Mouse (Mus musculus): ENCODE data around the gene Sept11.

The Sept11 gene

DNA sequence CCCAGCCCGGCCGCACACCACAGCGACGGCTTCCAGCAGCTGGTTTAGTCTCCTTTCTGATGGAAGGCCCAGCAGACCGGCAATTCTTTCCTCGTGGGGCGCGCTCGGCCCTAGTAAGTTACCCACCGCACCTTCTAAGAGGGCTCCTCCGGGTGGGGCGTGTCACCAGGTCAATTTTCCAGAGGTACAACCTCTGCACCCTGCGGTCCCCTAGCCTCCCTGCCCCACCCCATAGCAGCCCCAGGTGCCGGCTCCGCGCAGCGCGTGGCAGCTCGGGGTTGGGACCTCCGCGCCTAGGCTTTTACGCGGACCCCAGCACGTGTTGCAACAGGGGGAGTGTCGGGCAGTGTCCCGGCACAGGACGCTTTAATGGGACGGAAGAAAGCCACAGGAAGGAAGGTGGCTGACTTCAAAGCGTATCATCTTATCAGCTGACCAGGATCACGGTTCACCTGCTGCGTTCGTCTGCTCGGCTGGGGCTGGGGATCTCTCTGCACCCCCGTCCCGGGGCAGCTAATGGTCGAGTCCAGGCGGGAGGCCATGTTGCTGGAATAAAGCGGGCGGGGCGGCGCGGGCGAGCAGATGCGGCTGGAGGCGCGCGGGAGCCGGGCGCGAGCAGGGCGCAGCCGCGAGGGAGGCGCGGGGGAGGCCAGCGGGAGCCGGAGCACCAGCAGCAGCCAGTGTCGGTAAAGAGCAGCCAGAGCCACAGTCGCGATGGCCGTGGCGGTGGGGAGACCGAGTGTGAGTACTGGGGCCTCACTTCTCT lies at the start of gene Sept11:
Gene Sept11, plus strand, starts transcription at position 581 of the 766 bp plus-strand sequence.
- peak; percentile 74 for DNase-seq (ENCODE audit: low read depth, low spot score)

DNA sequence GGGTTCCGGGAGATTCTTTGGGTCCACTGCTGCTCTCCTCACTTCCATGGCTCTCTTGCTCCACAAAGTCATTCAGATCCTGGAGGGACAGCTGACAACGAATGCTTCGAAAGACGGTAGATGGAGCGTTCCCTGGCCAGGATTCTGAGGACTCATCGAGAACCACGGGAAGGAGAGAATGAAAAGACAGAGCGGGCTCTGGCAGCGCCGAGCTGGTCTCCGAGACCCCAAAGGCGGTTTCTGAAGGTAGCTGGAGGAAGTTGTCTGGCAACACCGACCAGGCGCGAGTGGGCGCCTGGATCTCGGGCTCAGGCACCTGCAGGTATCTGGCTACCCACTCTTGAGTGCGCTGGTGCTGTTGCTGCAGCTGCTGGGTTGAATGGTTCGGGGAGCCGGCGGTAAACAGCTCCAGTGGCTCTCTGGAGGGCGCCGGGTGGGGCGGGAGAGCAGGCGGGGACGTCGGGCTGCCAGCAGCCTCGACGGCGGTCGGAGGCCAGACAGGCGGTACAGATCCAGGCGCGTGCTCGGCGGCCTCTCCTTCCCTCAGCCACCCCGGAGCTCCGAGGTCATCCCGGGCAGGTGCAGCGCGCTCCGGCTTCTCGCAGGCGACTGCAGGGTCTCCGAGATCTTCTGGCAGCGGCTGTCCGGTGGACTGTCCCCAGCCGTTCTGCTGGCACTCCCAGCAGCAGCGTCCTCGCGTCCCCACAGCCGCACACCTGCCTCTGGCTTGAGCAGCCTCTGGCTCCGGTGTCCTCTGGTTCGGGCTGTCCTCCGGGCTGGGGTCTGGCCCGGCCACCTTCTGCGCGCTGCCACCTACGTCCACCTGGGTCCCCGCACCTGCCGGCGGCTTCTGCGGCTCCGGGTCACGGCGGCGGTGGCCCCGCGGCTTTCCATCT lies 49.3 kb upstream of the Sept11 start:
- no peak for DNase-seq (ENCODE audit: low read depth, low spot score)

DNA sequence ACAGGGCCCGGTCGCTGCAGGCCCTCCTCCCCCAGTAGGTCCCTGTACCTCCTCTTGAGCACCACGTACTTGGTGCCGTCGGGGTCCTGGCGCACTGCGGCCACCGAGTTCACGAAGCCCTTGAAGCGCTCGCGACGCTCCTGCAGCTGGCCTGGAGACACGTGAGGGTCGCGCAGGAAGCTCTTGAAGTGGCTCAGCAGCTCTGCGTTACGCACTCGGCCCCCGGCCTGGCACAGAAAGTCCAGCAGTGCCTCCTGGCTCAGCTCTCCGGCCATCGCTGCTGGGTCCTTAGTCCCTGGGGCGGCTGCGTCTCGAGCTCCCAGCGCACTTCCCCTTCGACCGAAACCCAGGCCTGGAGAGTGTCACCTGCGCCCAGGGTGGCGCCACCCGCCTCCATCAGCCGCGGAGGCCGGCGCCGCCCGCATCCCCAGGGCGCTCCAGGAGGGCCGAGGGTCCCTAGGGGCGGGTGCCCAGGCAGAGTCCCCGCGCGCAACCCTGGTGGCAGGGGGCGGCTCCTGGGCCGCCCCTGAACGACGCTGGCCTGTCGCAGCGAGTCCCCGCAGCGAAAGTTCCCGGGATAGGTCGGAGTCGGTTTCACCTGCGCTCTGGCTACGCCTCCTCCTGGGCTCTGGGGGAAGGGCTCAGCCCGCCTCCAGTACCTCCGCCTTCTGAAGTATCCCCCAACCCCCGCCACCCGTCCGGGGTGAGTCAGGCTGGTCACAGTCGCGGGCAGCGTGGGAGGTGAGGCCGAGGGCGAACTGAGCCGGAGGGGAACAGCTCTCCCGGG lies 48.5 kb upstream of the Sept11 start, which contains the start of gene Sowahb:
Gene Sowahb, minus strand, starts transcription at position 439 of the 787 bp plus-strand sequence.
- no peak for DNase-seq (ENCODE audit: low read depth, low spot score)

DNA sequence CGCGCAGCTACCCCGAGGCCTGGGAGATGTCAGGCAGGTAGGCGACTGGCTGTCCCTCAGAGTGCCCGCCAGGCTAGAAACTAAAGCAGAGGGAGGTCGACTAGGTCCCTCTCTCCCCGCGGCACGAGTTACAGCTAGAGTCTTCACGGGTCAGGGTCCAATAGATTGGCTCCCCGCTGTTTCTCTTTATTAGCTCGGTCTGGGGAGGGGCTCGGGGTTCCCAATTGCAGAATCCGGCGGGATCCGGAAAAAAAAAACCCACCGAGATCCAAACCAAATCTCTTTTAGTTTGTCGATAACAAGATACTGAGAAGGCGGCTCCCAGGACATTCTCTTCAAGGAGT lies 47.9 kb upstream of the Sept11 start:
- DNase-seq (ENCODE audit: low read depth, low spot score) = no peak

- DNase-seq (ENCODE audit: low read depth, low spot score) = no peak
Measured at GRCm38 (mm10) chr5:93046306-93046845, 46.9 kb upstream of the Sept11 start.

DNA sequence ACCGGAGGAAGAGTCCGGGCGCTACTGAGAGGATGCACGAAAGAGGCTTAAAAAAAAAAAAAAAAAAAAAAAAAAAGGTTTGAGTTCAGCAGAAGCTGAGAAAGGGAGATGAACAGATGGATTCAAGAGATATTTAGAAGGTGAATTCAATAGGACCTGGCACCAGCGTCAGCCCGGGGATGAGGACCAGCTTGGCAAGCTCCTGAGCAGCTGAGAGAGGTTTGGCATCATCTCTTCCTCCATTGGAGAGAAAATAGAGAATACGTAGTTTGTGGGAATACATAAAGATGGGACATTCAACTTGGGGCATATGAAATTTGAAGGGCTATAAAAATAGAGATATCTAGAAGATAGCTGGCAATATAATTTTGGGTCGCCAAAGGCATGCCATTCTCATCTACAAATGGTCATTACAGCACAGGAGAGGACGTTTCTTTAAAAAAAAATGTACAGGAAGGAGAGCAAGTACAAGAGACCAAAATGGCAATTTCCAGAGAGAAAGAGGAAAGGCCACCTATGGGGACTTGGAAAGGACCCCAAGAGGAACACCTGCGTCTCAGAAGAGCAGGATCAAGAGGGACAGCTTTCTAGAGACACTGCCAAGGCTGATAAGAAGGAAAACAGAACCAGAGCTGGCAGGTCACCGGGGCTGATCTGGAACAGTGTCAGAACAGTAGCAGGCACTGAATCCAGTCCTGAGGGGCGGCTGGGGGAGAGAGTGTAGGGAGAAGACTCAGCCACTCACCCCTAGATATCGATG lies 44.6 kb upstream of the Sept11 start:
- DNase-seq (ENCODE audit: low read depth, low spot score) = no peak

DNA sequence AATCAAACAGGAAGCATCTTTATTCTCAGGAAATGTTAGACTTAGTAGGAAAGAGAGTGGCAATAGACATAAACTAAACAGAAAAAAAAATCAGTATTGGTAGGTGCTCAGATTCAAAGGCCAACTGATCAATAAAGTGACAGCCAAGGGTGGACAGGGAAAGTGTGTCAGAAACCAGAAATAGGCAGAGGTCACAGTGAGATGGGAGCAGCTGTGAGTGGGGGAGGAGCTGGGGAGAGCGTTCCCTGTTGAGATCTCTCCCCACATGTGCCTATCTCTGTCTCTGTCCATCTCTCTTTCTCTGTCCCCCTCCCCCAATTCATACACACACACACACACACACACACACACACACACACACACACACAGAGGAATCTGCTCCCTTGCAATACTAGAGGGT lies 43.3 kb upstream of the Sept11 start:
- no peak for DNase-seq (ENCODE audit: low read depth, low spot score)

GRCm38 (mm10) chr5:93051041-93051440 lies 42.2 kb upstream of the Sept11 start:
- DNase-seq (ENCODE audit: low read depth, low spot score) = no peak

- no peak for DNase-seq (ENCODE audit: low read depth, low spot score)
Measured at GRCm38 (mm10) chr5:93051951-93052350, 41.3 kb upstream of the Sept11 start.

GRCm38 (mm10) chr5:93053606-93054397 lies 39.4 kb upstream of the Sept11 start:
- DNase-seq (ENCODE audit: low read depth, low spot score) = no peak

- DNase-seq (ENCODE audit: low read depth, low spot score) = no peak
Measured at GRCm38 (mm10) chr5:93060865-93061264, 32.4 kb upstream of the Sept11 start.

DNA sequence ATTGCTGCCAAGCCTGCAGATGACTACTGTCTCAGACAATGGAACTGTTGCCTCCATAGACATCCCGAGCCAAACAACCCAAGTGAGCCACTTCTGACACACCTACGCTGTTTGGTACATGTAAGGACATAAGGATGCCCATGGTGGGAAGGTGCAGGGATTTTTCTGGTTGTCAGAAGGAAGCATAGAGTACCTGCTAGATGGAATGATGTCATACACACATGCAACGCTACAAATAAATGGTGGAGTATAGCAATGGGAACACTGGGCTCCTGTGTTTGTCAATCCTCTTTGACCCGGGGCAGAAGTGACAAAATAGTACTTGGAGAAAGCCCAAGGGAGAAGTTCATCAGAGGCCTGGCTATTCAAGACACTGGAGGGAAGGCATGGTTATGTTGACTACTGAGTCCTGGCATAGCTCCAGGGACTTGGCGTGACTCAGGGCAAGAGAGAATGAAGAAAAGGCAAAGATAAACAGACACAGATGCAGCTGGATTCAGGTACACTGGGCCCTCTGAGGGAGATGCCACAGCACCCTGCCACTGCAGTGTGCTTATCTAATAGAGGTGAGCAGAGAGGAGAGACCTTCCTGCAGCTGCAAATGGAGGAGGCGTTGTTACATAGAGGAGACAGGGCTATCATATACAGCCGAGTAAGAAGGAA lies 15.4 kb upstream of the Sept11 start:
- no peak for DNase-seq (ENCODE audit: low read depth, low spot score)

- DNase-seq (ENCODE audit: low read depth, low spot score) = no peak
Measured at GRCm38 (mm10) chr5:93079596-93079995, 13.6 kb upstream of the Sept11 start.

GRCm38 (mm10) chr5:93085015-93085598 lies 8.1 kb upstream of the Sept11 start:
- no peak for DNase-seq (ENCODE audit: low read depth, low spot score)

DNA sequence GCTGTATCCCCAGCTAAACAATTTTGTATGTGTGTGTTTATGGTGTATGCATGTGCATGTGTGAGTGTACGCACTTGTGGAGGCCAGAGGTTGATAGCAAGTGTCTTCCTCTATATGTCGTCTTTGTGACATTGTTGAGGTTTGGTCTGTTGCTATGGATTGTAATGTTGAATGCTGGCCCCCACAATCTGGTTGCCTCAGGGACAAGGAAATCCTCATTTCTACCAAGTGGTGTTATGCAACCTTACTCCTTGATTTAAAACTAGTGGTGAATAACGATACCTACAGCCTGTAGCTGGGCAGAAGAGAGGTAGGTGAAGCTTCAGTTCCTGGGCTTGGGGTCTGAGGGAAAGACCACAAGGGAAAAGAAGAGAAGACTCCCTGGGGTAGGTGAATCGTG lies 7.3 kb upstream of the Sept11 start:
- DNase-seq (ENCODE audit: low read depth, low spot score) = no peak

DNA sequence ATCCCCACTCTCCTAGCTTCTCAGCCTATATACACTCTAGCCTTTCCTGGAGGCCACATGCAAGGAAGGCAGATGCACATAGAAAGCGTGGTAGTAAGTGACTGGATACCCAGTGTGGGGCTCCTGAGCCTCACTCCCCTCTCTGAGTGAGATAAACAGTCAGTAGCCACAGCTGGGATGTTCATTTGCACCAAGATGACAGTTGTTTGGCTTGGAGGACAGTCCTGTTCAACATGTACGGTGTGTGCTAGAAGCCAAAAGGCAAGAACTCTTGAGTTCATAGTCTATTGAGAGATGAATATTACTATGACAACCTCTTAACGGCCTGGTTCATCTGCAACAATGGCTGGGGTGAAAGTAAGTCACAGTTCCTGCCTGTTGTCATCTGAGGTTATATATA lies 2.0 kb upstream of the Sept11 start:
- no peak for DNase-seq (ENCODE audit: low read depth, low spot score)

DNA sequence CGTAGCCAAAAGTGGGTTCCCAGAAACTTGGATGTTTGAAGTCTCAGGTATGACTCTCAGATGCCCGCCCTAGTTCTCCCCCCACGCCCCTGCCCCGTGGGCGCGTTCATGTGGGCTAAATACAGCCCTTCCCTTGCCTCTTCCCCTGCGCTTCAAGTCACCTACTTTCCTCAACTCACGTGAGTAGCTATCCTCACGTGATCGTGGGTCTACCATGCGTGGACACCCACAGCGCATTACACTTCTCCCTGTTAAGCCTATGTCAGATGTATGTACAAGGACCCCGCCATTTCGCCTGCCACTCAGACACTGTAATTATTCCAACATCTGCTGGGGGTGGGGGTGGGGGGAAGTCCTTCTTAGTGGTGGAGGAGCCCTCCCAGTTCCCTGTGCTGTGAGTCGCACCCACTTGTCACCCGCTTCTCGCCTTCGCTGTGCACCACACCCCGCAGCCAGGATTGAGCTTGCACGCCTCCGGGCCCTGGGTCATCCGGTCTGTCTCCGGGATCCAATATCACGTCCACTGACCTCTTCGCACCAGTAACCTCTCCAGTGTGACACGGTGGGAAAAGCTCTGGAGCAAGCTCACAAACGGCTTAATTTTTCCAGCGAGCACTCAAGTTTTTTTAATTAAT lies 973 bp upstream of the Sept11 start:
- DNase-seq (ENCODE audit: low read depth, low spot score) = peak; percentile 34

DNA sequence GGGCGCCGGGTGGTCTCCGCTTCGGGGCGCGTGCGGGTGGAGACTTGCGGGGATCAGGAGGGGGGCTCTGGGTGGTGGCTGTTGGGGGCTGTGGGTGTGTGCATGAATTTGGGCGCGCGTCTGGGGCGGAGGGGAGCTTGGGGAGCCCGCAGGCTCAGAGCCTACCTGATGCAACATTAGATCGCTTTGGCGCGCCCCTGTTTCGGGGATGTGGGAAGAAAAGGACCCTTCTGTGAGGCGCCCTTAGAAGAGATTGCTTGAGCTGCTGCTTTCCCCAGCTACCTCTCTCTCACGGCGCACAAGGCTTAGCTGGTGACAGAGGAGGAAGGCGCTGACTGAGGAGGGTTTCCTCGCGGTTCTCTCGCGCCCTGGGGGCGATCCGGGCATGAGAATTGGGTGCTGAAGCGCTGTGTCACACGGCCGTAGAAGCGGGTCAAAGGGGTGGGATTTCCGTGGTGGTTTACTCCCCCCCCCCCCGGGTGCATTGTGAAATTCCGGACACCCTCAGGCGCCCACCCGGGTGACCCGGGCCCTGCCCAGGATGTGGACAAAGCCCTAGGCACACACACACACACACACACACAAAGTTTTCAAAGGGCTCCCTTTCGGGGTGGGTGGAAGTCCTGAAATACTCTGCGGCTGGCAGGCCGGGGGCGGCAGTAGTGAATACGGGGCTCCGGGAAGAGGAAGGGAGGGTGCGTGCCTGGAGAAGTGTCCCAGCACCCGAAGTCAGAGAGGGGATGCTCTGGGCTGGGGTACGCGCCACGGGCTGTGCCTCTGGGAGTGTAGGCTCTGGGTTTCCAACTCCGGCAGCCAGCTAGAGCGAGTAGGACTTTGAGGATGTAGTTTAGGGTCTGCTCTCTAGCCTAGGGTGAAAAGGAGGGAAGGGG lies 646 bp downstream of the Sept11 start:
- no peak for DNase-seq (ENCODE audit: low read depth, low spot score)
